Mouse (Mus musculus): ENCODE measurements around the gene Kcnmb2. TPM values are rescaled to one million over a fixed set of nuclear protein-coding genes. Genes with fewer than 3 reads are reported as not detected.

Kcnmb2 gene
- total and polyA plus RNA-seq, 3 experiments, result not detected

- Histone ChIP-seq H3K9ac (ENCODE audit: insufficient read depth, low read depth) (no peak overlapping the region), H3K4me1 (ENCODE audit: control insufficient read depth in 1 of 2, insufficient read depth in 2 of 2) (peaks cover 0 to 19% of the 10 kb centered on the region in 2 experiments; a peak in 2 of 4 replicates), H3K27me3 (replicated peaks) (no peaks in the 10 kb centered on the region), H3K4me3 (replicated peaks in 1 of 3; ENCODE audit: low read depth in 2 of 3, low read length in 2 of 3, poor library complexity in 1 of 3) (no peak overlapping the region), H3K36me3 (replicated peaks in 1 of 2; ENCODE audit: control insufficient read depth in 1 of 2, insufficient read depth in 1 of 2, low read length in 1 of 2) (no peaks in the 10 kb centered on the region), H3K27ac (ENCODE audit: insufficient read depth, low read depth) (no peak overlapping the region), H3K79me2 (replicated peaks; ENCODE audit: control insufficient read depth, extremely low read depth, insufficient read depth, poor library complexity, severe bottlenecking) (no peaks in the 10 kb centered on the region), H3K4me2 (ENCODE audit: insufficient read depth, low read depth, poor library complexity, severe bottlenecking) (no peak overlapping the region), H3K9me3 (replicated peaks; ENCODE audit: low read length) (no peaks in the 10 kb centered on the region)
- dilution Hi-C loops (cut with MboI; ENCODE audit: extremely low pct_ligation_motif_present, extremely low pct_unique_long_range_greater_than_20kb, low sequenced_read_pairs) (no loop called here), in situ Hi-C loops (cut with MboI; ENCODE audit: low pct_ligation_motif_present, low pct_unique_long_range_greater_than_20kb, low sequenced_read_pairs) (no loop called here)
- no peak for TF ChIP-seq MYC (IDR thresholded peaks at IDR 0.05; ENCODE audit: low read depth, low read length)
- no peak for TF ChIP-seq RAD21 (IDR thresholded peaks at IDR 0.05; ENCODE audit: low read depth, low read length)
- TF ChIP-seq MAZ (IDR thresholded peaks at IDR 0.05; ENCODE audit: low read depth, low read length), result no peak
- no peak for TF ChIP-seq RCOR1 (conservative IDR thresholded peaks at IDR 0.05; ENCODE audit: low read depth, low read length)
- TF ChIP-seq NELFE (IDR thresholded peaks at IDR 0.05; ENCODE audit: low read depth, low read length), result no peak
- no peak for TF ChIP-seq NRF1 (IDR thresholded peaks at IDR 0.05; ENCODE audit: low read depth, low read length)
- TF ChIP-seq IRF4 (IDR thresholded peaks at IDR 0.05; ENCODE audit: low read depth, low read length), result no peak
- TF ChIP-seq ZKSCAN1 (IDR thresholded peaks at IDR 0.05; ENCODE audit: borderline replicate concordance, low read depth, low read length), result no peak
- TF ChIP-seq SMC3 (IDR thresholded peaks at IDR 0.05; ENCODE audit: low read depth, low read length), result no peak
- TF ChIP-seq ZC3H11A (IDR thresholded peaks at IDR 0.05; ENCODE audit: low read depth, low read length), result no peak
- no peak for TF ChIP-seq MXI1 (IDR thresholded peaks at IDR 0.05; ENCODE audit: low read depth, low read length)
- TF ChIP-seq BHLHE40 (IDR thresholded peaks at IDR 0.05; ENCODE audit: low read depth, low read length), result no peak
- TF ChIP-seq SIN3A (IDR thresholded peaks at IDR 0.05; ENCODE audit: low read length), result no peak
- no peak for TF ChIP-seq GABPA (IDR thresholded peaks at IDR 0.05; ENCODE audit: insufficient replicate concordance, low read depth, low read length)
- DNase-seq (ENCODE audit: extremely low read depth), result no peak
Observed at GRCm38 (mm10) chr3:32059888-32060656, 157.8 kb downstream of the Kcnmb2 start.

GRCm38 (mm10) chr3:32062685-32063084 lies 160.4 kb downstream of the Kcnmb2 start:
- no peak overlapping the region for H3K27ac ChIP-seq (ENCODE audit: insufficient read depth, low read depth)
- no peaks in the 10 kb centered on the region for H3K36me3 ChIP-seq (replicated peaks in 1 of 2; ENCODE audit: control insufficient read depth in 1 of 2, insufficient read depth in 1 of 2, low read length in 1 of 2)
- DNase-seq (ENCODE audit: extremely low read depth), result no peak
- in situ Hi-C loops (cut with MboI; ENCODE audit: low pct_ligation_motif_present, low pct_unique_long_range_greater_than_20kb, low sequenced_read_pairs) (no loop called here), dilution Hi-C loops (cut with MboI; ENCODE audit: extremely low pct_ligation_motif_present, extremely low pct_unique_long_range_greater_than_20kb, low sequenced_read_pairs) (no loop called here)
- no peaks in the 10 kb centered on the region for H3K27me3 ChIP-seq (replicated peaks)
- H3K4me2 ChIP-seq (ENCODE audit: insufficient read depth, low read depth, poor library complexity, severe bottlenecking), result no peak overlapping the region
- no peaks in the 10 kb centered on the region for H3K79me2 ChIP-seq (replicated peaks; ENCODE audit: control insufficient read depth, extremely low read depth, insufficient read depth, poor library complexity, severe bottlenecking)
- H3K4me1 ChIP-seq (ENCODE audit: control insufficient read depth in 1 of 2, insufficient read depth in 2 of 2), result peaks cover 3 to 31% of the 10 kb centered on the region in 2 experiments
- H3K4me3 ChIP-seq (replicated peaks in 1 of 3; ENCODE audit: low read depth in 2 of 3, low read length in 2 of 3, poor library complexity in 1 of 3), result no peak overlapping the region
- no peaks in the 10 kb centered on the region for H3K9me3 ChIP-seq (replicated peaks; ENCODE audit: low read length)
- TF ChIP-seq UBTF (IDR thresholded peaks at IDR 0.05; ENCODE audit: low read depth, low read length) (no peak), IRF4 (IDR thresholded peaks at IDR 0.05; ENCODE audit: low read depth, low read length) (no peak), MXI1 (IDR thresholded peaks at IDR 0.05; ENCODE audit: low read depth, low read length) (no peak), ZC3H11A (IDR thresholded peaks at IDR 0.05; ENCODE audit: low read depth, low read length) (no peak), EP300 (IDR thresholded peaks at IDR 0.05; ENCODE audit: low read length) (no peak), ELF1 (IDR thresholded peaks at IDR 0.05; ENCODE audit: low read depth, low read length) (no peak), JUN (IDR thresholded peaks at IDR 0.05; ENCODE audit: insufficient read depth, low read depth, low read length) (no peak), SMC3 (IDR thresholded peaks at IDR 0.05; ENCODE audit: low read depth, low read length) (no peak), ETS1 (conservative IDR thresholded peaks at IDR 0.05; ENCODE audit: low read depth, low read length) (no peak), USF2 (conservative IDR thresholded peaks at IDR 0.05; ENCODE audit: low read depth, low read length) (no peak), CHD2 (IDR thresholded peaks at IDR 0.05; ENCODE audit: low read length) (no peak), MAX (IDR thresholded peaks at IDR 0.05; ENCODE audit: low read length) (no peak), JUND (conservative IDR thresholded peaks at IDR 0.05; ENCODE audit: low read depth, low read length) (no peak), RAD21 (IDR thresholded peaks at IDR 0.05; ENCODE audit: low read depth, low read length) (no peak), USF1 (IDR thresholded peaks at IDR 0.05; ENCODE audit: low read depth, low read length) (no peak), PAX5 (IDR thresholded peaks at IDR 0.05; ENCODE audit: low read length) (no peak), MYC (IDR thresholded peaks at IDR 0.05; ENCODE audit: low read depth, low read length) (no peak)
- no peak overlapping the region for H3K9ac ChIP-seq (ENCODE audit: insufficient read depth, low read depth)
